Mouse (Mus musculus) embryonic facial prominence, embryonic 10.5 days (tissue): ENCODE results near the gene Stk11. TPM values are rescaled to one million over a fixed set of nuclear protein-coding genes. Genes with fewer than 3 reads are reported as not detected.
A peak's percentile ranks its signal among the peaks of the same experiment; 100 is the strongest.

ENCODE experiments used
- DNase-seq: peaks from one replicate; pipeline ENCODE4 v3.0.0-alpha.2; 2017; ENCODE audit warnings: low spot score
- H3K27ac ChIP-seq: fragments of 300-500 bp; sonication (generic); replicated peaks from 2 replicates; pipeline ENCODE4 v1.5.1; 2016; ENCODE audit warnings: mild to moderate bottlenecking
- H3K27me3 ChIP-seq: fragments of 300-500 bp; sonication (generic); replicated peaks from 2 replicates; pipeline ENCODE4 v1.6.1; 2016; ENCODE audit warnings: low read depth, mild to moderate bottlenecking; ENCODE audit not compliant: poor library complexity, severe bottlenecking
- H3K36me3 ChIP-seq: fragments of 300-500 bp; sonication (generic); replicated peaks from 2 replicates; pipeline ENCODE4 v1.6.1; 2016; ENCODE audit warnings: mild to moderate bottlenecking, moderate library complexity
- H3K4me1 ChIP-seq: fragments of 300-500 bp; sonication (generic); 2 replicates; pipeline ENCODE4 v1.6.1; 2016
- H3K4me3 ChIP-seq: fragments of 300-500 bp; sonication (generic); 2 replicates; pipeline ENCODE4 v1.5.1; 2016; ENCODE audit warnings: mild to moderate bottlenecking, moderate library complexity
- H3K9me3 ChIP-seq: fragments of 300-500 bp; sonication (generic); 2 replicates; pipeline ENCODE4 v1.6.1; 2016; ENCODE audit warnings: mild to moderate bottlenecking
- WGBS: fragments of 180-500 bp; shearing (Covaris S2); methylation state at CpG from one replicate; pipeline ENCODE4 v1.1.7; 2016; 5-methylcytosine and 5-hydroxymethylcytosine counted together
- polyA plus RNA-seq: library from polyadenylated mRNA; unstranded; fragments of >200 nt; fragmentation: Nextera tagmentation; extraction: Ambion mirVana; gene quantifications from 2 replicates; pipeline ENCODE4 v1.2.1, GENCODE M21; 2016

The Stk11 gene
- polyA plus RNA-seq, 1 experiment from 2014 or later, result 17.5 TPM

DNA sequence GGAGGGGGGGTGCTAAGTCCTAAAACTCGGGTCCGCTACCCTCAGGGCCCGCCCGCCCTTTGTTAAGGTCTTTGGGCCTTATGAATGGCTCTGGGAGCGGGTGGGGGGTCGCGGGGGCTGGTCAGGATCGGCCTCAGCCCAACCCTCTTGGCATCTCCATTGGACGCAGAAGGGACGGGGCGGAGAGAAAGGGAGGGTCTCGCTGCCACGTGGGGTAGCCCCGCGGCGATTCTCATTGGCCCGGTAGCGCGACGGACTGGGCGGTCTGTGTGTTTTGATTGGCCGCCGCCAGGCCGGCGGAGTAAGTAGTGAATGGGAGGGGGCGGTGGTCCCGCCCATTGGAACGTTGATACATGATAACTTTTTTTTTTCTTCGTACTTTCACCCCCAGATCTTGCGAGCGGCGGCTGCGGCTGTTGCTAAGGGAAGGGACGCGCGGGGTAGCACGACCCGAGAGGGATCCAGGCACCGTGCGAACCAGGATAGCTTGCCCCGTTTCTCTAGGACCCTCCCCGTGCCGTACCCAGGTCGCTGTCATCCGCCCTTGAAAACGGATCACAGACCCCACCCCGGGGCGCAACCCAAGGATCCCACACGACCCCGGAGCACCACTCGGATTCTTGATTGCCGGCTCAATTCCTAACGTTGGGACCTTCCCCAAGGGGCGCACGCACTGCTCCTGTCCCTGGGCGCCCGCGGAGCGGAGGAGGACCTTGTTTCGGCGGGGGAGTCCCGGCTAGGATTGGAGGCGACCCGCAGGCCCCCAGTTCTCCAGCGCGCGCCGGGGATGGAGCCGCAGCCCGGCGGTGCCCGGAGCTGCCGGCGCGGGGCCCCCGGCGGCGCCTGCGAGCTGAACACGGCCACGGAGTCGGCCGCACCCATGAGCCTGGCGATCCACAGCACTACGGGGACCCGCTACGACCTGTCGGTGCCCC, 34.0 kb downstream of the Stk11 start:
- peak overlapping the region; percentile 99 for H3K4me3 ChIP-seq
- H3K9me3 ChIP-seq, result no peaks in the 10 kb centered on the region
- peak; percentile 100 for DNase-seq
- H3K36me3 ChIP-seq, result peaks cover 78% of the 10 kb centered on the region
- peaks cover 71% of the 10 kb centered on the region for H3K4me1 ChIP-seq
- H3K27me3 ChIP-seq, result no peaks in the 10 kb centered on the region
- H3K27ac ChIP-seq, result peak overlapping the region; percentile 100
- WGBS, result under 1% methylated on average over 88 of the region's 88 CpGs

DNA sequence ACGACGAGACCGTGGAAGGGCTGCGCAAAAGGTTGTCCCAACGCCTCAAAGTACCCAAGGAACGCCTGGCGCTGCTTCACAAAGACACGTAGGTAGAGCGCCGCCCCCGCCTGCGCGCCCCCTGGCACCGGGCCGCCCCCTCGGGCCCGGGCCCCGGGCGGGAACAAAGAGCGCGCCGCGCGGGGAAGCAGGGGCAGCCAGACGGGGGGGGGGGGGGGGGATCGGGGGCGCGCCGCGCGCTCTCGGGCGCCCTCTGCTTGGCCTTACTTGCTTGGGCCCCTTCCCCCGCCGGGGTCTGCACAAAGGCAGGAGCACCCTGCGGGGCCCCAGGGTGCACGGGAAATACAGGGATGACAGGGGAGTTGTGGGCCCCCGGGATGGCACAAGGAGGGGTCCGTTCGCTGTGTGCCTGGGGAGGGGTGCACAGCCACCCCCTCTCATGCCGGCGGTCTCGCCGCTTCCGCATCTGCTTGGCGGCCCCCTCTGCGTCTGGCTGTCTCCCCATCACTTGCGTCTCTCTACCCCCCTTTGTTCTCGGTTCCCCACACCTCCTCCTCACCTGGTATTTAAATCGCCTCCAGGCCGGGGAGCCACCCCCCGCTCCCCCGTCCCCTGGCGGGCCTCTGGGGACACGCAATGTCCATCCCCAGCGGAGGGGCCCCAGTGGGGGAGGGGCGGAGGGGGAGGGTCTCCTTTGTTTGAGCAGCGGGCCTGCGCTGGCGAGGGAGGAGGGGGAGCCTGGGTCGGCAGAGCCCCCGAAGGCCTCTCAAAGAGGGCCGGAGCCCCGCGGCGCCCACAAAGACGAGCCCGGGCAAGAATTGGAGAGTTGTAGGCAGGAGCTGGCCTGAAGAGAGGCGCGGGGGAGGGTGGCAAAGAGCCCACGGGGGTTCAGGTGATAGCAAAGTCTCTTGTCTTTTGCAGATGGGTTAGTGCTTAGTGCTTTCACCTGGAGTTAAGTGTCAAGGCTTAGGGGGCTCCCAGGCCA, 34.9 kb downstream of the Stk11 start:
- Histone ChIP-seq H3K36me3 (peaks cover 78% of the 10 kb centered on the region), H3K4me3 (peak overlapping the region; percentile 99), H3K27me3 (no peaks in the 10 kb centered on the region), H3K9me3 (no peaks in the 10 kb centered on the region), H3K4me1 (peaks cover 73% of the 10 kb centered on the region), H3K27ac (peak overlapping the region; percentile 100)
- peak; percentile 93 for DNase-seq
- under 1% methylated on average over 62 of the region's 71 CpGs for WGBS

DNA sequence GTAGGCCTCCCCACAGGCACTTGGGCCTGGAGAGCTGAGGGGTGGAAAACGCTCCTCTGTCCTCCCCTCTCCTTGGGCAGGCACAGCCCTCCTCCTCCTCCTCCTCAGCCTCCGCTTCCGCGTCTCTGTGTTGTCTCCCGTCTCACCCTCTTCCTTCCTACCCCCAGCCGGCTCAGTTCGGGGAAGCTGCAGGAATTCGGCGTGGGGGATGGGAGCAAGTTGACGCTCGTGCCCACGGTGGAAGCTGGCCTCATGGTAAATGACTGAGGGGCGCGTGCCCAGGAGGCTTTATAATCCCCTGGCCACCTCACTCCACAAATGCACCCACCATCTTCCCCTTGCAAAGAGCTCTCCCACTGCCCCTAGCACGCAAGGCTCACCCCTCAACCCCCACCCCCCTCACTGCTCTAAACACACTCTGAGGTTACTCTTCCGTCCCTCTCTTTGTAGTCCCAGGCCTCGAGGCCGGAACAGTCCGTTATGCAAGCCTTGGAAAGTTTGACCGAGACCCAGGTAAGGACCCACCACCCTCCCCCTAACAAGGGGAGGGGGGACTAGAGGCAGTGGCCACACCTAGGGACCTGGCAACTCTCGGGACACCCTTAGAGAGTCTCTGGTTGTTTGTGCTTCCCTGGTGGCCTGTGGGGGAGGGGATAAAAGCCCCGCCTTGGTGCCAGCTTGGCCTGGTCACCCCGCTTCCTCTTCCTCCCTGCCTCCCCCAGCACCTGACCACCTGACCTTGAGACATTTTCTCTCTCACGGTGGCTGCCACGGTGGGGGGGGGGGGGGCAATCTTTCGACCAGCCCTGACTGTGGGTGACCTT, 35.8 kb downstream of the Stk11 start:
- peak; percentile 74 for DNase-seq
- H3K4me1 ChIP-seq, result peaks cover 73% of the 10 kb centered on the region
- no peaks in the 10 kb centered on the region for H3K27me3 ChIP-seq
- no peaks in the 10 kb centered on the region for H3K9me3 ChIP-seq
- H3K36me3 ChIP-seq, result peaks cover 78% of the 10 kb centered on the region
- under 1% methylated on average over 26 of the region's 26 CpGs for WGBS
- H3K27ac ChIP-seq, result peak overlapping the region; percentile 100
- H3K4me3 ChIP-seq, result peak overlapping the region; percentile 99

GRCm38 (mm10) chr10:80152071-80152872, 36.7 kb downstream of the Stk11 start:
- peaks cover 73% of the 10 kb centered on the region for H3K4me1 ChIP-seq
- DNase-seq, result peak; percentile 70
- H3K4me3 ChIP-seq, result peak overlapping the region; percentile 99
- no peaks in the 10 kb centered on the region for H3K9me3 ChIP-seq
- 6% methylated on average over 15 of the region's 15 CpGs for WGBS
- H3K27me3 ChIP-seq, result no peaks in the 10 kb centered on the region
- peaks cover 79% of the 10 kb centered on the region for H3K36me3 ChIP-seq
- peak overlapping the region; percentile 100 for H3K27ac ChIP-seq

DNA sequence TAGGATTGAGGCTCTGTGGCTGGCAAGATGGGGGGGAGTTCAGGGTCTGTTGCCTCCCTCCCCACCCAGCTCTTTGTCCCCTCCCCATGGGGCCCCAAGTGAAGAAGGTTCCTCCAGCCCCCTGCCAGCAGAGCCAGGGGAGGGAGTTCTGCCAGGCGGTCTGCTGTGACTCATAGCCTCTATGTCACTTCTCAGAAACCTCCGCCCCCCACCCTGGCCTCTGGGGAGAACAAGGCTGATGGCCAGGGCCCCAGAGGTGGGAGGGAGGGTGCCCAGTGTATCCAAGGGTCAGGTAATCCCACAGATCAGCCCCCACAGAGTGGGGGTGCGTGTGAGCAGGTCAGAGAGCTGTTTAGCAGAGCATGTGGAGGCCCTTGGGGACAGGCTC, 37.3 kb downstream of the Stk11 start:
- H3K36me3 ChIP-seq, result peaks cover 84% of the 10 kb centered on the region
- H3K9me3 ChIP-seq, result no peaks in the 10 kb centered on the region
- H3K4me3 ChIP-seq, result peak overlapping the region; percentile 99
- no peaks in the 10 kb centered on the region for H3K27me3 ChIP-seq
- 45% methylated on average over 3 of the region's 3 CpGs for WGBS
- peak overlapping the region; percentile 100 for H3K27ac ChIP-seq
- H3K4me1 ChIP-seq, result peaks cover 73% of the 10 kb centered on the region
- no peak for DNase-seq

- Histone ChIP-seq H3K4me3 (peak overlapping the region; percentile 99), H3K36me3 (peaks cover 92% of the 10 kb centered on the region), H3K9me3 (no peaks in the 10 kb centered on the region), H3K4me1 (peaks cover 77% of the 10 kb centered on the region), H3K27ac (peak overlapping the region; percentile 100), H3K27me3 (no peaks in the 10 kb centered on the region)
- no peak for DNase-seq
- WGBS, result 85% methylated on average over 19 of the region's 19 CpGs
These were observed 38.1 kb downstream of the Stk11 start for GRCm38 (mm10) chr10:80153713-80154112.

- peak overlapping the region; percentile 99 for H3K4me3 ChIP-seq
- DNase-seq, result no peak
- no peaks in the 10 kb centered on the region for H3K27me3 ChIP-seq
- peaks cover 93% of the 10 kb centered on the region for H3K36me3 ChIP-seq
- H3K27ac ChIP-seq, result no peak overlapping the region; the same call in 1 of the 2 replicates
- peaks cover 81% of the 10 kb centered on the region for H3K4me1 ChIP-seq
- WGBS, result 88% methylated on average over 7 of the region's 7 CpGs
- H3K9me3 ChIP-seq, result no peaks in the 10 kb centered on the region
These were observed 38.8 kb downstream of the Stk11 start for GRCm38 (mm10) chr10:80154384-80154783.

DNA sequence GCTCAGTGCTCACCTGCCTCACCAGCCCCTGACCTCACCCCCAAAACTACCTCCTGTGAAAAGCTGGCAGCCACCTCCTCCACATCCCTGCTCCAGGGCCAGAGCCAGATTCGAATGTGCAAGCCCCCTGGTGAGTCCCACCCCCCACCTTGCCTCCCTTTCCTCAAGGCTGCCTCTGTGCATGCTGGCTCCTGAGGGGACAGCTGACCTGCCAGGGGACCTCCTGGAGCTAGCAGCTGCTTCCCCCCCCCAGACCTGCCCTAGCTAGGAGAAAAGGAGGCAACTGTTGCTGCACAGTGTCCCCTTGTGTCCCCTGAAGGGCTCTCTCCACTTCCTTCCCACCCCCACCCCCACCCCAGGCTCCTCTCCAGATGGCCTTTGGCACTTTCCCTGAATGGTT, 39.7 kb downstream of the Stk11 start:
- Histone ChIP-seq H3K4me3 (peak overlapping the region; percentile 99), H3K9me3 (no peaks in the 10 kb centered on the region), H3K27me3 (no peaks in the 10 kb centered on the region), H3K27ac (peak overlapping the region; percentile 15; the same call in 1 of the 2 replicates), H3K36me3 (peaks cover 84% of the 10 kb centered on the region), H3K4me1 (peaks cover 90% of the 10 kb centered on the region)
- WGBS, result 48% methylated on average over 1 of the region's 1 CpGs
- no peak for DNase-seq

- no peaks in the 10 kb centered on the region for H3K9me3 ChIP-seq
- H3K4me3 ChIP-seq, result peak overlapping the region; percentile 99
- no peaks in the 10 kb centered on the region for H3K27me3 ChIP-seq
- no peak for DNase-seq
- peak overlapping the region; percentile 57 for H3K27ac ChIP-seq
- H3K4me1 ChIP-seq, result peaks cover 99% of the 10 kb centered on the region
- H3K36me3 ChIP-seq, result peaks cover 75% of the 10 kb centered on the region
- WGBS, result 86% methylated on average over 29 of the region's 29 CpGs
These were observed 40.6 kb downstream of the Stk11 start for GRCm38 (mm10) chr10:80156002-80156751.

- peak overlapping the region; percentile 99 for H3K4me3 ChIP-seq
- H3K4me1 ChIP-seq, result peaks cover 100% of the 10 kb centered on the region
- no peaks in the 10 kb centered on the region for H3K27me3 ChIP-seq
- WGBS, result 60% methylated on average over 7 of the region's 7 CpGs
- no peak overlapping the region; the same call in 1 of the 2 replicates for H3K27ac ChIP-seq
- H3K36me3 ChIP-seq, result peaks cover 70% of the 10 kb centered on the region
- no peaks in the 10 kb centered on the region for H3K9me3 ChIP-seq
- no peak for DNase-seq
These were observed 41.1 kb downstream of the Stk11 start for GRCm38 (mm10) chr10:80156752-80157053.
